Mouse (Mus musculus) thymus, adult 2 months (tissue): ENCODE measurements around the gene Nmnat2. TPM values are rescaled to one million over a fixed set of nuclear protein-coding genes. Genes with fewer than 3 reads are reported as not detected.

Experiments
- DNase-seq: peaks from one replicate; pipeline ENCODE4 v3.0.0; 2021
- H3K27ac ChIP-seq: fragments of 200-500 bp; 2 replicates; pipeline ENCODE4 v1.5.1; 2012; ENCODE audit warnings: low read length, control low read depth; ENCODE audit not compliant: control insufficient read depth, insufficient read depth
- H3K27me3 ChIP-seq: fragments of 200-500 bp; 2 replicates; pipeline ENCODE4 v1.6.1; 2012; ENCODE audit warnings: mild to moderate bottlenecking, low read length, moderate library complexity, mixed read lengths; ENCODE audit not compliant: control insufficient read depth, insufficient read depth
- H3K36me3 ChIP-seq: fragments of 200-500 bp; 2 replicates; pipeline ENCODE4 v1.6.1; 2012; ENCODE audit warnings: mild to moderate bottlenecking, low read length, moderate library complexity; ENCODE audit not compliant: control insufficient read depth, insufficient read depth
- H3K4me1 ChIP-seq: fragments of 200-500 bp; replicated peaks from 2 replicates; pipeline ENCODE4 v1.6.1; 2012; ENCODE audit warnings: low read length; ENCODE audit not compliant: control insufficient read depth, insufficient read depth
- H3K4me3 ChIP-seq: fragments of 200-500 bp; 2 replicates; pipeline ENCODE4 v1.5.1; 2012; ENCODE audit warnings: mild to moderate bottlenecking, low read length, control low read depth, moderate library complexity; ENCODE audit not compliant: control insufficient read depth, insufficient read depth
- CTCF ChIP-seq: fragments of 200-500 bp; IDR thresholded peaks from 2 replicates; pipeline ENCODE4 v1.5.1; 2012; ENCODE audit warnings: mild to moderate bottlenecking, control low read depth, low read length, moderate library complexity, borderline replicate concordance; ENCODE audit not compliant: control insufficient read depth, poor library complexity, insufficient read depth; ENCODE audit errors: extremely low read depth
- POLR2A ChIP-seq: fragments of 200-500 bp; IDR thresholded peaks from 2 replicates; pipeline ENCODE4 v1.6.1; 2012; ENCODE audit warnings: mild to moderate bottlenecking, low read length, control low read depth, moderate library complexity; ENCODE audit not compliant: control insufficient read depth, poor library complexity, insufficient read depth; ENCODE audit errors: extremely low read depth
- WGBS: fragments of 180-500 bp; shearing (Covaris S2); methylation state at CpG from one replicate; pipeline ENCODE4 v1.1.7; 2018; 5-methylcytosine and 5-hydroxymethylcytosine counted together
- polyA plus RNA-seq: library from polyadenylated mRNA; depleted of rRNA; stranded (reverse); fragments of >200 nt; gene quantifications from 2 replicates; pipeline ENCODE4 v1.2.3, GENCODE M21; 2012

Nmnat2 gene
- polyA plus RNA-seq, 1 experiment, result 1.1 TPM

DNA sequence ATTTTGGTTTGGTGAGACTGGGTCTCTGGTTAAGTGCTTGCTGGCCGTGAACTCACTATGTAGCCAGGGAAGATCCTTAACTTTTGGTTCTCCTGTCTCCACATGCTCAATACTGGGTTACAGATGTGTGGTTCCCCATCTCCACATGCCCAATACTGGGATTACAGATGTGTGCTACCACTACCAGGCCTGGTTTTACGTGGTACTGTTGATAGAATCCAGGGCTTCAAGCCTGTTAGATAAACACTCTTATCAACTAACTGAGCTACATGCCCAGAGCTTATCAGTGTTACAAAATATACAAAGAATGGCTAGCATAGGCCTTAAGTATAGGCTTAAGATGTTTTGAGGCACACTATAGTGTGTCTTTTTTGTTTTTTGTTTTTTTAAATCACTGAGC, 69.7 kb downstream of the Nmnat2 start:
- TF ChIP-seq POLR2A (no peak), CTCF (no peak)
- Histone ChIP-seq H3K27ac (no peak overlapping the region), H3K4me1 (no peaks in the 10 kb centered on the region), H3K4me3 (no peak overlapping the region), H3K36me3 (no peaks in the 10 kb centered on the region), H3K27me3 (no peaks in the 10 kb centered on the region)
- DNase-seq, result no peak
- 92% methylated on average over 2 of the region's 2 CpGs for WGBS

GRCm38 (mm10) chr1:153031345-153031744, 76.6 kb downstream of the Nmnat2 start:
- Histone ChIP-seq H3K4me3 (no peak overlapping the region), H3K27me3 (no peaks in the 10 kb centered on the region), H3K4me1 (0 out of 2 replicates have a peak, but pooled peaks cover 4% of the 10 kb centered on the region), H3K27ac (no peak overlapping the region), H3K36me3 (no peaks in the 10 kb centered on the region)
- WGBS, result 93% methylated on average over 6 of the region's 6 CpGs
- no peak for TF ChIP-seq CTCF
- TF ChIP-seq POLR2A, result no peak
- no peak for DNase-seq

DNA sequence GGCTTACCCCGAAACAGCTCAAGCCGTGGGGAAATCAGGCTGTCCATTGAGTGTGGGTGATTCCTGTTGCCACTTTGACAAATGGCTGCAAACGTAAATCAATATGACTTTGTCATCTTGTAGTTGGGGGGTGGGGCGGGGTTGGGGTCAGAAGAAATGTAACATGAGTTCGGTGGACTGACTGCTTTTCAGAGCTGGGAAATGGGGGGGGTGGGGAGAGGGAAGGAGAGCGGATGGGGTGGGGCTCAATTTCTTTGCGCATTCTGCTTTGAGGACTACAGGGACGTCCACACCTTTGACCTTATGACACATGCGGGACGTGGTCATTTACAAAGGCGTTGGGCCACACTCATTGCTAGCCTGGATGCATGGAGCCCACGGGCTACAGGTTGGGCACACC, 77.2 kb downstream of the Nmnat2 start:
- Histone ChIP-seq H3K4me3 (no peak overlapping the region), H3K27ac (no peak overlapping the region), H3K4me1 (0 out of 2 replicates have a peak, but pooled peaks cover 4% of the 10 kb centered on the region), H3K27me3 (no peaks in the 10 kb centered on the region), H3K36me3 (no peaks in the 10 kb centered on the region)
- WGBS, result 88% methylated on average over 12 of the region's 12 CpGs
- TF ChIP-seq CTCF, result no peak
- no peak for TF ChIP-seq POLR2A
- no peak for DNase-seq

DNA sequence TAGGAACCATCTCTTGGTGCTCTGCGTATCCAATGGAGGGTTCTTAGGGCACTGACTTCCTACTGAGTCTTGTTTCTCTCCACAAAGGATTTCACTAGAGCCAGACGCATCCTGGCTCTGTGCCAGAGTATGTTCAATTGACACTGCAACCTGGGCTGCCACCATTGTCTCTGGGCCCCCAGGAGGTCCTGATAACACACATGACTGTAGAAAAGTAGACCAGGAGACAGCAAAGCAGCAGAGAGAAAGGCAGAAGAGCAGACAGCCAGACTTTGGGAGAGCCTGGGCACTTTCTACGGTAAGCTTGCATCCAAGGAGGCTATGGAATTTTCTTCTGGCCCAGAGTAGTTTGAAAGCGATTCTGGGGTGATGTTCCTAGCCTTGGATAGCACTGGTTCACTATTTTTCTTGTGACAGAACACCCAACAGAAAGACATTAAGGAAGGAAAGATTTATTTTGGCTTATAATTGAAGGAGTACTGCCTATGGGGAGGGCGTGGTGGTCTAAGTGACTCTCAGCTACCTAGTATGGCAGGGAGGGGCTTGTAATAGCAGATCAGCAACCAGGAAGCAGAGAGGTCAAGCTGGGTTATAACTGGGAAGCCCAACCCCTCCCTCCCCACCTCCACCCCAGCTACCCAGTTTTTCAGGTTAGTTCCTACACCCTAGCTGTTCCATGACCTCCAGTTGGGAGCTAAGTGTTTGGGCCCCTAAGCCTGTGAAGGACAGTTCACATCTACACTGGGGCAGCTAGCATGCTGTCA, 78.5 kb downstream of the Nmnat2 start:
- no peak overlapping the region for H3K4me3 ChIP-seq
- H3K27ac ChIP-seq, result no peak overlapping the region
- DNase-seq, result no peak
- TF ChIP-seq POLR2A (no peak), CTCF (no peak)
- H3K27me3 ChIP-seq, result no peaks in the 10 kb centered on the region
- peaks cover 12% of the 10 kb centered on the region; the same call in 1 of the 2 replicates for H3K4me1 ChIP-seq
- no peaks in the 10 kb centered on the region for H3K36me3 ChIP-seq
- 92% methylated on average over 5 of the region's 5 CpGs for WGBS

DNA sequence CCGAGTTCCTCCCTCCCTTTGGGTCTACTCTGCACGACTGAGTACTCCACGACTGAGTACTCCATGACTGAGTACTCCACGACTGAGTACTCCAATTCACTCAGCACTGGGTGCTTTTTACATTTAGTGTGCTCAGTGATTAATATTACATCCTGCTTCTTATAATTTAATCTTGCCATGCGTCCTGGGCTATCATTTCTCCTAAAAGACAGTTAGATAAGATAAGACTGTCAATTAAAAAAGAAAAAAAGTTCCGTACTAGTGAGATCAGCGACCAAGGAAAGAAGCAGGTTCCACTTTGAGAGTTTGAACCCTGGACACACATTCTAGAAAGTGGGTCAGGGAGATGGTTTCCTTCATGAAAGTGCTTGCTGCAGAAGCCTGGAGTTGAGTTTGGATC, 79.3 kb downstream of the Nmnat2 start:
- no peaks in the 10 kb centered on the region for H3K36me3 ChIP-seq
- H3K27me3 ChIP-seq, result no peaks in the 10 kb centered on the region
- 90% methylated on average over 7 of the region's 7 CpGs for WGBS
- DNase-seq, result no peak
- no peak overlapping the region for H3K27ac ChIP-seq
- no peak for TF ChIP-seq CTCF
- no peak for TF ChIP-seq POLR2A
- no peak overlapping the region for H3K4me3 ChIP-seq
- peaks cover 13% of the 10 kb centered on the region; the same call in 1 of the 2 replicates for H3K4me1 ChIP-seq

DNA sequence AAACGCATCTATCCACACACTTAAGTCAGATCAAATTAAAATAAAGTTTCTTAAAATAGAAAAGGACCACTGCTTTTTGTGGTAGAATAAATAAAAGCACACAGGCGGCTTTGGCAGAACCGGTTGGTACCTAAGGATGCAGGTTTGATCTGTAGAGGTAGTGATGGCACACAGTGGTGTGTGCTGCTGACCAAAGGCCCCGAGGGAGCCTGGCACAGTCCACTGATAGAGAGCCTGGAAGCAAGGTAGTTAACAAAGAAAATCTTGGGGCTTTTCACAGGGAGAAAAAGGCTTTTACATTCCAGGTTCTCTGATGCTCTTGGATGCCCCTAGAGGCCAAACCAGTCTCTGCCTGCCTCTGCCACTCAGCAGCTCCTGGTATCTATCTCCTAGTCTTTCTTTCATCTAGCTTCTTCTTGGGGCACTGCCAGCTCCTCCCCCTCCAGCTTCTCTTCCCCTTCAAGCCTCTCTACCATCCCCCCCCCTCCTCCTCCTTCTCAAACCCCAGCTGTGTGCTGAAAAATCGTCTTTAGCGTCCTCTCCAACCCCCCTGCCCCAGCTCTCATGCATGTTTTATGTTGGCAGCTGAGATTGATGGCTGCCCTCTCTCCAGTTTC, 80.6 kb downstream of the Nmnat2 start:
- WGBS, result 43% methylated on average over 6 of the region's 6 CpGs
- peaks cover 13% of the 10 kb centered on the region; the same call in 1 of the 2 replicates for H3K4me1 ChIP-seq
- no peaks in the 10 kb centered on the region for H3K36me3 ChIP-seq
- H3K27ac ChIP-seq, result no peak overlapping the region
- peak; percentile 56 for DNase-seq
- TF ChIP-seq POLR2A (no peak), CTCF (no peak)
- no peaks in the 10 kb centered on the region for H3K27me3 ChIP-seq
- H3K4me3 ChIP-seq, result no peak overlapping the region
